Mouse (Mus musculus) forebrain, embryonic 14.5 days (tissue): ENCODE data around the gene Hid1. TPM values are rescaled to one million over a fixed set of nuclear protein-coding genes. Genes with fewer than 3 reads are reported as not detected.

Experiments used
- ATAC-seq: fragments of 200-750 bp; cut with Nextera tagmentation; 2 replicates; pipeline ENCODE4 v1.8.0; 2017; ENCODE audit warnings: mild to moderate bottlenecking, moderate library complexity
- DNase-seq: peaks from one replicate; pipeline ENCODE4 v3.0.0-alpha.2; 2015; ENCODE audit warnings: low spot score
- H3K27ac ChIP-seq: fragments of 300-500 bp; sonication (generic); 2 replicates; pipeline ENCODE4 v1.5.1; 2014; ENCODE audit warnings: low read depth, mild to moderate bottlenecking, control low read depth, low read length, moderate library complexity
- H3K27me3 ChIP-seq: fragments of 300-500 bp; sonication (generic); replicated peaks from 2 replicates; pipeline ENCODE4 v1.6.1; 2014; ENCODE audit warnings: low read length, control low read depth, mixed read lengths; ENCODE audit not compliant: control insufficient read depth, insufficient read depth
- H3K36me3 ChIP-seq: fragments of 300-500 bp; sonication (generic); 2 replicates; pipeline ENCODE4 v1.6.1; 2014; ENCODE audit warnings: low read length, control low read depth; ENCODE audit not compliant: control insufficient read depth, insufficient read depth
- H3K4me1 ChIP-seq: fragments of 300-500 bp; sonication (generic); 2 replicates; pipeline ENCODE4 v1.6.1; 2014; ENCODE audit warnings: antibody characterized with exemption, low read length, control low read depth; ENCODE audit not compliant: control insufficient read depth, insufficient read depth
- H3K4me2 ChIP-seq: fragments of 300-500 bp; sonication (generic); 2 replicates; pipeline ENCODE4 v1.6.1; 2014; ENCODE audit warnings: mild to moderate bottlenecking, control low read depth, low read length
- H3K4me3 ChIP-seq: fragments of 300-500 bp; sonication (generic); 2 replicates; pipeline ENCODE4 v1.5.1; 2014; ENCODE audit warnings: low read depth, low read length, control low read depth
- H3K9ac ChIP-seq: fragments of 300-500 bp; sonication (generic); 2 replicates; pipeline ENCODE4 v1.6.1; 2014; ENCODE audit warnings: mild to moderate bottlenecking, low read length, control low read depth, moderate library complexity
- H3K9me3 ChIP-seq: fragments of 300-500 bp; sonication (generic); replicated peaks from 2 replicates; pipeline ENCODE4 v1.6.1; 2016; ENCODE audit warnings: low read length, control low read depth, mixed read lengths; ENCODE audit not compliant: control insufficient read depth
- WGBS: fragments of 180-500 bp; shearing (Covaris S2); extraction: QIAGEN DNeasy Blood & Tissue Kit; methylation state at CpG from one replicate; pipeline ENCODE4 v1.1.7; 2014; 5-methylcytosine and 5-hydroxymethylcytosine counted together
- polyA plus RNA-seq: library from polyadenylated mRNA; unstranded; fragments of >200 nt; fragmentation: Nextera tagmentation; extraction: Ambion mirVana; gene quantifications from 2 replicates; pipeline ENCODE4 v1.2.1, GENCODE M21; 2014

Gene Hid1
- polyA plus RNA-seq, 1 experiment from 2014 or later, result 32.0 TPM

DNA sequence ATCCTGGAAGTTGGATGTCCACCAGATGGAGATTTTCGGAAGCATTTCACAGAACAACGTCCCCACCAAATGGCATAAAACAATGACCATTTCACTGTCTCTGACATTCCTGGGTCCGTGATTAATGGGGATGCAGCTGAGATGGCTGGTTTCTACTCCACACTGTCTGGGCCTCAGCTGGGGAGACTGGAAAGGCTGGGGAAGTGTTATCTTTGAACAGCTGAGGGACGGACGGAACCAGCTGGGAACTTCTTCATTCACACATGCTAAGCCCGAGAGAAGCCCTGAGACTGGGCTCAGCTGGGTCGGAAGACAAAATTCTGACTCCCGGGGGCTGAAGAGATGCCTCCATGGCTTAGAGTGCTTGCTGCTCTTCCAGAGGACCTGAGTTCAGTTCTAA is 3.8 kb upstream of the Hid1 start:
- ATAC-seq (no peak), DNase-seq (no peak)
- no peak overlapping the region for H3K4me2 ChIP-seq
- H3K4me1 ChIP-seq, result peaks cover 6% of the 10 kb centered on the region
- H3K36me3 ChIP-seq, result no peaks in the 10 kb centered on the region
- 0 out of 2 replicates have a peak, but pooled peaks cover 4% of the 10 kb centered on the region for H3K27me3 ChIP-seq
- WGBS, result 74% methylated on average over 8 of the region's 8 CpGs
- H3K9ac ChIP-seq, result no peak overlapping the region
- H3K9me3 ChIP-seq, result no peaks in the 10 kb centered on the region
- H3K4me3 ChIP-seq, result no peak overlapping the region
- no peak overlapping the region for H3K27ac ChIP-seq

DNA sequence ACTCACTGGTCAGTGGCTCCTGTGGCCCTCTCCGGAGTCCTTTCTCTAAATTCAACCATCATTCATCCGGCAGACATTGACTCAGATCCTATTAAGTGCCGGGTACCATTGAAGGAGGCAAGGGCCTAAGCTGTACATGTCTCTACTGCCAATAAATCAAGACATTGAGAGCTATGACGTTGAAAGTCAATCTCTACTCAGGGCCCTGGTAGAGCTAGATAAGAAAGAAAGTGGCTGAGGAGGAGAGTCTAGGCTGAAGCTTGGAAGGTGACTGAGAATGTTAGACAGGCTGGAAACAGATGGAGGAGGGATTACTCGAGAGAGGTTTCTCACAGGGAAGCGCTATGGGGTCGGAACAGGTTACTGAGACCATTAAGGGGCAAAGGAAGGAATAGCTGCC is 2.8 kb upstream of the Hid1 start:
- H3K4me1 ChIP-seq, result peaks cover 11% of the 10 kb centered on the region
- ATAC-seq, result no peak
- no peak for DNase-seq
- no peak overlapping the region for H3K9ac ChIP-seq
- no peak overlapping the region for H3K4me3 ChIP-seq
- no peak overlapping the region for H3K4me2 ChIP-seq
- 0 out of 2 replicates have a peak, but pooled peaks cover 4% of the 10 kb centered on the region for H3K27me3 ChIP-seq
- 58% methylated on average over 7 of the region's 7 CpGs for WGBS
- H3K36me3 ChIP-seq, result no peaks in the 10 kb centered on the region
- H3K9me3 ChIP-seq, result no peaks in the 10 kb centered on the region
- no peak overlapping the region for H3K27ac ChIP-seq

- peak; percentile 70 for DNase-seq
- Histone ChIP-seq H3K9me3 (no peaks in the 10 kb centered on the region), H3K27me3 (0 out of 2 replicates have a peak, but pooled peaks cover 4% of the 10 kb centered on the region), H3K4me1 (peaks cover 8% of the 10 kb centered on the region), H3K27ac (peak overlapping the region; percentile 64), H3K4me2 (peak overlapping the region; percentile 96), H3K9ac (peak overlapping the region; percentile 84), H3K4me3 (peak overlapping the region; percentile 69), H3K36me3 (no peaks in the 10 kb centered on the region)
- ATAC-seq, result peak; percentile 80
- WGBS, result under 1% methylated on average over 27 of the region's 28 CpGs
These were observed 706 bp downstream of the Hid1 start for GRCm38 (mm10) chr11:115366706-115367394.

GRCm38 (mm10) chr11:115366039-115366705 is 1.4 kb downstream of the Hid1 start:
- no peak for ATAC-seq
- H3K9me3 ChIP-seq, result no peaks in the 10 kb centered on the region
- H3K4me3 ChIP-seq, result peak overlapping the region; percentile 69
- WGBS, result 46% methylated on average over 7 of the region's 7 CpGs
- peak overlapping the region; percentile 84 for H3K9ac ChIP-seq
- H3K4me2 ChIP-seq, result peak overlapping the region; percentile 96
- no peaks in the 10 kb centered on the region for H3K36me3 ChIP-seq
- H3K27me3 ChIP-seq, result 0 out of 2 replicates have a peak, but pooled peaks cover 4% of the 10 kb centered on the region
- H3K4me1 ChIP-seq, result peaks cover 8% of the 10 kb centered on the region
- DNase-seq, result no peak
- H3K27ac ChIP-seq, result 0 out of 2 replicates have a peak overlapping the region, but pooled peaks have one; percentile 64

- Histone ChIP-seq H3K4me2 (no peak overlapping the region), H3K4me3 (no peak overlapping the region), H3K9ac (no peak overlapping the region), H3K27ac (no peak overlapping the region), H3K36me3 (no peaks in the 10 kb centered on the region), H3K27me3 (0 out of 2 replicates have a peak, but pooled peaks cover 4% of the 10 kb centered on the region), H3K9me3 (no peaks in the 10 kb centered on the region), H3K4me1 (peaks cover 11% of the 10 kb centered on the region)
- DNase-seq (no peak), ATAC-seq (no peak)
- WGBS, result 86% methylated on average over 3 of the region's 3 CpGs
These were observed 3.4 kb downstream of the Hid1 start for GRCm38 (mm10) chr11:115364136-115364535.

- Histone ChIP-seq H3K27me3 (no peaks in the 10 kb centered on the region), H3K4me2 (no peak overlapping the region), H3K36me3 (0 out of 2 replicates have a peak, but pooled peaks cover 5% of the 10 kb centered on the region), H3K9me3 (no peaks in the 10 kb centered on the region), H3K27ac (peak overlapping the region; percentile 4; the same call in 1 of the 2 replicates), H3K9ac (no peak overlapping the region), H3K4me3 (no peak overlapping the region), H3K4me1 (peaks cover 9% of the 10 kb centered on the region; the same call in 1 of the 2 replicates)
- no peak for ATAC-seq
- 67% methylated on average over 6 of the region's 6 CpGs for WGBS
- no peak for DNase-seq
These were observed 7.8 kb downstream of the Hid1 start for GRCm38 (mm10) chr11:115359726-115360125.

- no peaks in the 10 kb centered on the region for H3K27me3 ChIP-seq
- H3K9me3 ChIP-seq, result no peaks in the 10 kb centered on the region
- 0 out of 2 replicates have a peak, but pooled peaks cover 5% of the 10 kb centered on the region for H3K36me3 ChIP-seq
- H3K9ac ChIP-seq, result peak overlapping the region; percentile 29; the same call in 1 of the 2 replicates
- WGBS, result 35% methylated on average over 3 of the region's 3 CpGs
- H3K4me3 ChIP-seq, result no peak overlapping the region
- peaks cover 9% of the 10 kb centered on the region; the same call in 1 of the 2 replicates for H3K4me1 ChIP-seq
- ATAC-seq (no peak; the same call in 1 of the 2 replicates), DNase-seq (no peak)
- H3K4me2 ChIP-seq, result no peak overlapping the region
- peak overlapping the region; percentile 4; the same call in 1 of the 2 replicates for H3K27ac ChIP-seq
These were observed 8.3 kb downstream of the Hid1 start for GRCm38 (mm10) chr11:115359293-115359692.

DNA sequence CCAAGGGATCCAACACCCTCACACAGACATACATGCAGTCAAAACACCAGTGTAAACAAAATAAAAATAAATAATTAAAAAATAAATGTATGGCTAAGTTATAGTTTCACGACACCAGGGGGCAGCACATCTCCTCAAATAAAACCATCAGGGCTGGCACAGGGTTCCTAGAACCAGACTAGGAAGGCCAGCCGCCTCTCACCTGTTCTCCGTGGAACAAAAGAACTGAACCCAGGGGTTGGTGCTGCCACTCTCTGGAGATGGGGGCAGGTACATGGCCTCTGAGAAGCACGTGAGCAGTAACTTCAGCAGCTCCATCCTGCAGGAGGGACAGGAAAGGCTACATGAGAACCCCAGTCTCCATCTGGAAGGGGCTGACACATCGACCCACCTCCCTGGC is 9.1 kb downstream of the Hid1 start:
- no peak overlapping the region for H3K4me3 ChIP-seq
- H3K4me2 ChIP-seq, result no peak overlapping the region
- 0 out of 2 replicates have a peak, but pooled peaks cover 7% of the 10 kb centered on the region for H3K36me3 ChIP-seq
- ATAC-seq (peak; percentile 49), DNase-seq (peak; percentile 92)
- no peaks in the 10 kb centered on the region for H3K9me3 ChIP-seq
- WGBS, result 14% methylated on average over 5 of the region's 5 CpGs
- no peak overlapping the region; the same call in 1 of the 2 replicates for H3K9ac ChIP-seq
- no peaks in the 10 kb centered on the region for H3K27me3 ChIP-seq
- peaks cover 9% of the 10 kb centered on the region; the same call in 1 of the 2 replicates for H3K4me1 ChIP-seq
- no peak overlapping the region for H3K27ac ChIP-seq
